Mouse (Mus musculus): Measurements from ENCODE around the gene Ptn. TPM values are rescaled to one million over a fixed set of nuclear protein-coding genes. Genes with fewer than 3 reads are reported as not detected.

Gene Ptn
- polyA plus RNA-seq, 1 experiment from 2014 or later, result 11.5 TPM

GRCm38 (mm10) chr6:36777567-36778337 lies 32.3 kb downstream of the Ptn start:
- no peak overlapping the region for H3K4me3 ChIP-seq (ENCODE audit: low read depth, low read length)
- 54% methylated on average over 7 of the region's 7 CpGs for WGBS (ENCODE audit: insufficient replicate concordance)
- H3K36me3 ChIP-seq (ENCODE audit: control insufficient read depth, insufficient read depth), result no peaks in the 10 kb centered on the region
- no peaks in the 10 kb centered on the region for H3K27me3 ChIP-seq (ENCODE audit: control insufficient read depth, insufficient read depth, low read depth, low read length)
- no peak for ATAC-seq (ENCODE audit: low read depth)
- H3K9ac ChIP-seq (ENCODE audit: low read depth, low read length), result no peak overlapping the region
- no peak overlapping the region for H3K4me2 ChIP-seq (ENCODE audit: low read depth, low read length)
- no peaks in the 10 kb centered on the region for H3K9me3 ChIP-seq (replicated peaks; ENCODE audit: control insufficient read depth, low read length)
- H3K27ac ChIP-seq (ENCODE audit: low read length), result no peak overlapping the region
- no peaks in the 10 kb centered on the region for H3K4me1 ChIP-seq (ENCODE audit: control insufficient read depth, low read depth, low read length)

DNA sequence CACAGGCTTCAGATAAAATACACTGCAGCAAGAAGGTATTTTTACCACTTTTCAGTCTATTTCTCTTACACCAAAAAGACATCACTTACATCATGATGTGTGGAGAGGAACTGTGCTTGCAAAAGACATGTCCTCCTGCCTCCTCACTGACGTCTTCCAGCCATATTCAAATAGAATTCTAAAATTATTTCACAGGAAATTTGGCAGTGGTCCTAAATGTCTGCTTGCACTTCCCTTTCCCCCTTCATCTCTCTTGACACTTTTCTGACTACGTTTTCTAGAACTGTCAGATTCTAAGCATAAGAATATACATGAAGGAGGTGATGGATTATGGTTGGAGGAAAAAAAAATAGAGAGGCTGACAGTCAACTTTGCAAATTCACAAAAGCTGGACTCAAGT lies 33.0 kb downstream of the Ptn start:
- H3K4me1 ChIP-seq (ENCODE audit: control insufficient read depth, low read depth, low read length), result no peaks in the 10 kb centered on the region
- H3K36me3 ChIP-seq (ENCODE audit: control insufficient read depth, insufficient read depth), result no peaks in the 10 kb centered on the region
- no peak overlapping the region for H3K4me2 ChIP-seq (ENCODE audit: low read depth, low read length)
- H3K9me3 ChIP-seq (replicated peaks; ENCODE audit: control insufficient read depth, low read length), result no peaks in the 10 kb centered on the region
- H3K9ac ChIP-seq (ENCODE audit: low read depth, low read length), result no peak overlapping the region
- 5% methylated on average over 2 of the region's 2 CpGs for WGBS (ENCODE audit: insufficient replicate concordance)
- H3K4me3 ChIP-seq (ENCODE audit: low read depth, low read length), result no peak overlapping the region
- ATAC-seq (ENCODE audit: low read depth), result no peak
- H3K27me3 ChIP-seq (ENCODE audit: control insufficient read depth, insufficient read depth, low read depth, low read length), result no peaks in the 10 kb centered on the region
- H3K27ac ChIP-seq (ENCODE audit: low read length), result no peak overlapping the region

DNA sequence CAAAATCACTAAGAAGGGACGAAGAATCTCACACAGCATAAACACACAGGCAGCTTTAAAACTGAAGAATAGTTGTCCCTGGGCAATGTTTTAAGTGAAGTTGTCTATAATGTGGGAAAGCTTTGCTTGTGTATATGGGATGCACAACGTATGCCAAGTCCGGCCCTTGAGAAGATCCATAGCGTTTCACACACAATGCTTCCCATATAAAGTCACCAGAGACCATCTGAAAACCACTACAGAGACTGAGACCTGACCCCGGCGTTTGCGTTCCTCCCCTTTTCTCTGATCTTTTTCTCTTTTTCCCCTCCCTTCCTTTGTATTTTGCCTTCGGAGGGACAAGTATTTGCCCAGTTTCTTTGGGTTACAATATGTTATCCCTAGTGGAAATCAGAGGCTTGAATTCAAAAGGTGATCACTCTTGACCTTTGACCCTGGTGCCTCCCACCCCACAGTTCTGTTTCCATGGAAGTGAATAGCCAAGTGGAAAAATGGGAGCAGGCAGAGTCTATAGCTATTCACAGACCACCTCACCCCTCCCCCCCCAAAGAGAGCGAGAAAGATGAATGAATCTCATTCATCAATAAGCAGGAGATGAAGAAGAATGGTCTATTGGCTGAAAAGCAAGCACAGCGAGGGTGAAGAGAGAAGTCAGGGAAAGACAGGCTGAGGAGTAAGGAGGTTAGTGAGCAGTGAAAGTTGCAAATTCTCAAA lies 34.2 kb downstream of the Ptn start:
- no peak overlapping the region for H3K27ac ChIP-seq (ENCODE audit: low read length)
- H3K4me2 ChIP-seq (ENCODE audit: low read depth, low read length), result no peak overlapping the region
- H3K4me1 ChIP-seq (ENCODE audit: control insufficient read depth, low read depth, low read length), result no peaks in the 10 kb centered on the region
- no peaks in the 10 kb centered on the region for H3K36me3 ChIP-seq (ENCODE audit: control insufficient read depth, insufficient read depth)
- WGBS (ENCODE audit: insufficient replicate concordance), result 70% methylated on average over 10 of the region's 10 CpGs
- no peak overlapping the region for H3K4me3 ChIP-seq (ENCODE audit: low read depth, low read length)
- H3K27me3 ChIP-seq (ENCODE audit: control insufficient read depth, insufficient read depth, low read depth, low read length), result no peaks in the 10 kb centered on the region
- no peaks in the 10 kb centered on the region for H3K9me3 ChIP-seq (replicated peaks; ENCODE audit: control insufficient read depth, low read length)
- no peak overlapping the region for H3K9ac ChIP-seq (ENCODE audit: low read depth, low read length)
- ATAC-seq (ENCODE audit: low read depth), result no peak

DNA sequence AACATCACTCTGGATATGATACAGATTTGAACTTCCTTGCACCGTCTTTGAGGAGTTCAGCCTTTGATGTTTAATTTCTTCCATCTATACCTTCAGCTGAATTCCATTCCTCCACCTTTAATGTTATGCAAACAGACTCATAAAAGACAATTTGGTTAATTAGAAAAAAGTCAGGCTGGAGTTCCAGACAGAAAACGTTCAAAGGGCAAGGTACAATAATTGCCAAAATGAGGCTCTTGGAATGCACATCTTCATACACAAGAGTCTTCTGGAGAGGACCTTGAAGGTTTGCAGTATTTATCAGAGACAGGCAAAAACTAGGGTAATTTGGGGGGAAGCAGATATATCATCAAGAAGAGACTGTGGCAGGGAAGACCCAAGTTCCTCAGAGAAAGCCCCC lies 37.5 kb downstream of the Ptn start:
- ATAC-seq (ENCODE audit: low read depth), result no peak
- Histone ChIP-seq H3K4me1 (ENCODE audit: control insufficient read depth, low read depth, low read length) (no peaks in the 10 kb centered on the region), H3K27me3 (ENCODE audit: control insufficient read depth, insufficient read depth, low read depth, low read length) (no peaks in the 10 kb centered on the region), H3K36me3 (ENCODE audit: control insufficient read depth, insufficient read depth) (no peaks in the 10 kb centered on the region), H3K9ac (ENCODE audit: low read depth, low read length) (no peak overlapping the region), H3K9me3 (replicated peaks; ENCODE audit: control insufficient read depth, low read length) (no peaks in the 10 kb centered on the region), H3K4me2 (ENCODE audit: low read depth, low read length) (no peak overlapping the region), H3K27ac (ENCODE audit: low read length) (no peak overlapping the region), H3K4me3 (ENCODE audit: low read depth, low read length) (no peak overlapping the region)
- WGBS (ENCODE audit: insufficient replicate concordance), result 53% methylated on average over 2 of the region's 2 CpGs

GRCm38 (mm10) chr6:36769012-36769411 lies 41.0 kb downstream of the Ptn start:
- 57% methylated on average over 3 of the region's 3 CpGs for WGBS (ENCODE audit: insufficient replicate concordance)
- ATAC-seq (ENCODE audit: low read depth), result no peak

GRCm38 (mm10) chr6:36766941-36767340 lies 43.1 kb downstream of the Ptn start:
- Histone ChIP-seq H3K4me1 (ENCODE audit: control insufficient read depth, low read depth, low read length) (no peaks in the 10 kb centered on the region), H3K9ac (ENCODE audit: low read depth, low read length) (no peak overlapping the region), H3K4me2 (ENCODE audit: low read depth, low read length) (no peak overlapping the region), H3K36me3 (ENCODE audit: control insufficient read depth, insufficient read depth) (no peaks in the 10 kb centered on the region), H3K27me3 (ENCODE audit: control insufficient read depth, insufficient read depth, low read depth, low read length) (no peaks in the 10 kb centered on the region), H3K4me3 (ENCODE audit: low read depth, low read length) (no peak overlapping the region), H3K27ac (ENCODE audit: low read length) (no peak overlapping the region), H3K9me3 (replicated peaks; ENCODE audit: control insufficient read depth, low read length) (no peaks in the 10 kb centered on the region)
- no peak for ATAC-seq (ENCODE audit: low read depth)
- WGBS (ENCODE audit: insufficient replicate concordance), result 65% methylated on average over 3 of the region's 3 CpGs

More at GRCm38 (mm10) chr6:36769012-36769411, 41.0 kb downstream of the Ptn start:
- Histone ChIP-seq H3K4me1 (ENCODE audit: control insufficient read depth, low read depth, low read length) (no peaks in the 10 kb centered on the region), H3K27me3 (ENCODE audit: control insufficient read depth, insufficient read depth, low read depth, low read length) (no peaks in the 10 kb centered on the region), H3K9ac (ENCODE audit: low read depth, low read length) (no peak overlapping the region), H3K9me3 (replicated peaks; ENCODE audit: control insufficient read depth, low read length) (no peaks in the 10 kb centered on the region), H3K36me3 (ENCODE audit: control insufficient read depth, insufficient read depth) (no peaks in the 10 kb centered on the region), H3K27ac (ENCODE audit: low read length) (no peak overlapping the region), H3K4me3 (ENCODE audit: low read depth, low read length) (no peak overlapping the region), H3K4me2 (ENCODE audit: low read depth, low read length) (no peak overlapping the region)

GRCm38 (mm10) chr6:36755001-36755885 lies 54.8 kb downstream of the Ptn start:
- no peak overlapping the region for H3K4me2 ChIP-seq (ENCODE audit: low read depth, low read length)
- no peaks in the 10 kb centered on the region for H3K36me3 ChIP-seq (ENCODE audit: control insufficient read depth, insufficient read depth)
- no peak for ATAC-seq (ENCODE audit: low read depth)
- H3K27me3 ChIP-seq (ENCODE audit: control insufficient read depth, insufficient read depth, low read depth, low read length), result no peaks in the 10 kb centered on the region
- WGBS (ENCODE audit: insufficient replicate concordance), result 60% methylated on average over 10 of the region's 10 CpGs
- H3K4me1 ChIP-seq (ENCODE audit: control insufficient read depth, low read depth, low read length), result no peaks in the 10 kb centered on the region
- no peak overlapping the region for H3K4me3 ChIP-seq (ENCODE audit: low read depth, low read length)
- H3K9me3 ChIP-seq (replicated peaks; ENCODE audit: control insufficient read depth, low read length), result no peaks in the 10 kb centered on the region
- no peak overlapping the region for H3K27ac ChIP-seq (ENCODE audit: low read length)
- H3K9ac ChIP-seq (ENCODE audit: low read depth, low read length), result no peak overlapping the region

DNA sequence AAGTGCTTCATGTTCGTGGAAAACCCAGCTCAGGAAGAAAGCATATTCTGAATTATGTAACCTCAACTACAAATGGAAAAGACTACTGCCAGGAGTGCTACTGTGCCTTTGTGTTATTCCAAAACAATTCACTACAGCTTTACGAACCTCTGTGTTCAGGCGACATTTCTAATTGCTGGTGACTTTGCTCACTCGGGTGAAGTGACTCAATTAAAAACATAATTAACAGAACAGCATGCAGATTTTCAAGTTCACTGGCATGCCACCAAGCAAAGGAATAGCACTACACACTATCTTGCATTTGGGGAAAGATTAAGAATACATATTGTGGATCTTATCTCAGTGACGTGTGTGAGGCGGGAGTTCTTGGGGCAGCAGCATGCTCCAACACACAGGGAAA lies 57.1 kb downstream of the Ptn start:
- Histone ChIP-seq H3K9ac (ENCODE audit: low read depth, low read length) (no peak overlapping the region), H3K36me3 (ENCODE audit: control insufficient read depth, insufficient read depth) (no peaks in the 10 kb centered on the region), H3K4me3 (ENCODE audit: low read depth, low read length) (no peak overlapping the region), H3K27me3 (ENCODE audit: control insufficient read depth, insufficient read depth, low read depth, low read length) (no peaks in the 10 kb centered on the region), H3K9me3 (replicated peaks; ENCODE audit: control insufficient read depth, low read length) (no peaks in the 10 kb centered on the region), H3K4me1 (ENCODE audit: control insufficient read depth, low read depth, low read length) (no peaks in the 10 kb centered on the region), H3K4me2 (ENCODE audit: low read depth, low read length) (no peak overlapping the region), H3K27ac (ENCODE audit: low read length) (no peak overlapping the region)
- ATAC-seq (ENCODE audit: low read depth), result no peak
- WGBS (ENCODE audit: insufficient replicate concordance), result 66% methylated on average over 6 of the region's 6 CpGs
